Comparison of ENCODE assay signal across 28 mouse cellular contexts in genomic region chr10:69313944-69314343, GRCm38 (mm10). TPM values are rescaled to one million over a fixed set of nuclear protein-coding genes. Genes with fewer than 3 reads are reported as not detected.
DNase-seq lines count a peak whose midpoint lies in the region; ATAC-seq and TF ChIP-seq lines count a peak whose summit lies in the region.
"Had no signal": no experiment of that assay in that cellular context is flagged by ENCODE, and none has a peak within 500 bp of the region (broad histone marks: within the 10 kb centered on the region; RNA-seq: fewer than 3 reads in every experiment).

No protein-coding gene starts in this region.

- 85% methylated on average over 8 of the region's 8 CpGs for WGBS in midbrain, embryonic 11.5 days
- WGBS in midbrain, embryonic 16.5 days = 74% methylated on average over 8 of the region's 8 CpGs
- WGBS in limb, embryonic 11.5 days = 15% methylated on average over 8 of the region's 8 CpGs
- WGBS in limb, embryonic 14.5 days = 8% methylated on average over 8 of the region's 8 CpGs
- WGBS in neural tube, embryonic 15.5 days = 53% methylated on average over 8 of the region's 8 CpGs

- peak; percentile 53 for DNase-seq in midbrain, embryonic 11.5 days (ENCODE audit: low spot score, missing footprints)
- peak; percentile 70 for DNase-seq in forelimb bud, embryonic 11.5 days (ENCODE audit: low read depth, low spot score)
- peak; percentile 58 for DNase-seq in limb, embryonic 11.5 days (ENCODE audit: low spot score)
- no peak for DNase-seq in limb, embryonic 14.5 days (ENCODE audit: low spot score)
- no peak for DNase-seq in ovary, postnatal 36 days (ENCODE audit: low spot score)
- DNase-seq: adrenal gland, adult 2 months; adrenal gland, postnatal 14 days; B cell, adult 2 months; cerebellum, adult 11-12 months; cerebellum, adult 8-10 months; cerebellum, postnatal 25 days; forebrain, postnatal 0 days; gastrocnemius, postnatal 25 days; heart, adult 18-20 months; heart, postnatal 14 days; heart, postnatal 4 days had no signal

- no peaks in the 10 kb centered on the region for H3K9me3 ChIP-seq in midbrain, embryonic 11.5 days (ENCODE audit: control insufficient read depth, low read length)
- H3K9me3 ChIP-seq in midbrain, embryonic 16.5 days (replicated peaks; ENCODE audit: control insufficient read depth, low read length, poor library complexity, severe bottlenecking) = 0 out of 2 replicates have a peak, but pooled peaks cover 4% of the 10 kb centered on the region
- H3K9me3 ChIP-seq in limb, embryonic 11.5 days (ENCODE audit: control insufficient read depth, low read length) = no peaks in the 10 kb centered on the region
- peaks cover 5% of the 10 kb centered on the region; the same call in 1 of the 2 replicates for H3K9me3 ChIP-seq in limb, embryonic 14.5 days (ENCODE audit: control insufficient read depth, low read length)
- H3K9me3 ChIP-seq in neural tube, embryonic 15.5 days (replicated peaks) = no peaks in the 10 kb centered on the region
- H3K9me3 ChIP-seq: embryonic facial prominence, embryonic 15.5 days; heart, embryonic 10.5 days had no signal

- H3K9ac ChIP-seq in midbrain, embryonic 11.5 days (ENCODE audit: low read length) = no peak overlapping the region
- H3K9ac ChIP-seq in midbrain, embryonic 16.5 days (ENCODE audit: low read depth, low read length) = no peak overlapping the region
- no peak overlapping the region for H3K9ac ChIP-seq in limb, embryonic 11.5 days (ENCODE audit: low read length)
- H3K9ac ChIP-seq in limb, embryonic 14.5 days (ENCODE audit: low read depth, low read length, severe bottlenecking) = no peak overlapping the region
- no peak overlapping the region for H3K9ac ChIP-seq in neural tube, embryonic 15.5 days (replicated peaks)
- H3K9ac ChIP-seq: embryonic facial prominence, embryonic 12.5 days; embryonic facial prominence, embryonic 15.5 days; forebrain, postnatal 0 days; heart, embryonic 13.5 days; hindbrain, embryonic 14.5 days had no signal

- no peaks in the 10 kb centered on the region for H3K27me3 ChIP-seq in midbrain, embryonic 11.5 days (ENCODE audit: control insufficient read depth, insufficient read depth, low read length)
- H3K27me3 ChIP-seq in midbrain, embryonic 16.5 days (ENCODE audit: control insufficient read depth, insufficient read depth, low read depth, low read length) = no peaks in the 10 kb centered on the region
- H3K27me3 ChIP-seq in limb, embryonic 11.5 days (ENCODE audit: control insufficient read depth, insufficient read depth, low read length) = no peaks in the 10 kb centered on the region
- no peaks in the 10 kb centered on the region for H3K27me3 ChIP-seq in limb, embryonic 14.5 days (ENCODE audit: control insufficient read depth, insufficient read depth, low read length)
- no peaks in the 10 kb centered on the region for H3K27me3 ChIP-seq in neural tube, embryonic 15.5 days (replicated peaks)
- H3K27me3 ChIP-seq: CH12.LX; embryonic facial prominence, embryonic 12.5 days; embryonic facial prominence, embryonic 15.5 days; heart, embryonic 13.5 days had no signal

- TF ChIP-seq POLR2A in limb, embryonic 14.5 days (IDR thresholded peaks at IDR 0.05; ENCODE audit: borderline replicate concordance, extremely low read depth, insufficient read depth, insufficient read length) = no peak

- H3K4me2 ChIP-seq in midbrain, embryonic 11.5 days = no peak overlapping the region
- H3K4me2 ChIP-seq in midbrain, embryonic 16.5 days (ENCODE audit: low read length) = no peak overlapping the region
- H3K4me2 ChIP-seq in limb, embryonic 11.5 days (ENCODE audit: low read depth, severe bottlenecking) = 0 out of 2 replicates have a peak overlapping the region, but pooled peaks have one; percentile 15
- peak overlapping the region; percentile 6 for H3K4me2 ChIP-seq in limb, embryonic 14.5 days (replicated peaks; ENCODE audit: low read depth, low read length, severe bottlenecking)
- H3K4me2 ChIP-seq in neural tube, embryonic 15.5 days = no peak overlapping the region
- H3K4me2 ChIP-seq: embryonic facial prominence, embryonic 12.5 days; embryonic facial prominence, embryonic 15.5 days; heart, embryonic 13.5 days; hindbrain, embryonic 14.5 days had no signal

- no peak for ATAC-seq in midbrain, embryonic 11.5 days (ENCODE audit: low FRiP score)
- ATAC-seq in midbrain, embryonic 16.5 days = no peak
- no peak for ATAC-seq in limb, embryonic 11.5 days (ENCODE audit: insufficient number of reproducible peaks, low FRiP score, low TSS enrichment, low read depth)
- ATAC-seq in limb, embryonic 14.5 days (ENCODE audit: low FRiP score, low read depth) = no peak
- no peak for ATAC-seq in megakaryocyte-erythroid progenitor cell, adult 5-6 weeks (replicated peaks; ENCODE audit: low FRiP score, low TSS enrichment, poor library complexity, severe bottlenecking)
- no peak for ATAC-seq in neural tube, embryonic 15.5 days (ENCODE audit: low FRiP score)
- ATAC-seq: forebrain, embryonic 14.5 days; forebrain, postnatal 0 days; hindbrain, postnatal 0 days had no signal

- H3K4me3 ChIP-seq in midbrain, embryonic 11.5 days (ENCODE audit: low read depth, low read length) = no peak overlapping the region
- H3K4me3 ChIP-seq in midbrain, embryonic 16.5 days (ENCODE audit: low read depth, low read length) = no peak overlapping the region
- H3K4me3 ChIP-seq in limb, embryonic 11.5 days (ENCODE audit: low read depth, low read length) = no peak overlapping the region
- H3K4me3 ChIP-seq in limb, embryonic 14.5 days (replicated peaks; ENCODE audit: low read length) = no peak overlapping the region
- no peak overlapping the region for H3K4me3 ChIP-seq in neural tube, embryonic 15.5 days (replicated peaks)
- H3K4me3 ChIP-seq: embryonic facial prominence, embryonic 12.5 days; embryonic facial prominence, embryonic 15.5 days; heart, embryonic 10.5 days; heart, embryonic 13.5 days had no signal

- H3K36me3 ChIP-seq in midbrain, embryonic 11.5 days (ENCODE audit: control insufficient read depth, insufficient read depth, low read length) = no peaks in the 10 kb centered on the region
- H3K36me3 ChIP-seq in midbrain, embryonic 16.5 days (ENCODE audit: control insufficient read depth, insufficient read depth, low read length) = no peaks in the 10 kb centered on the region
- H3K36me3 ChIP-seq in limb, embryonic 11.5 days (ENCODE audit: control insufficient read depth, insufficient read depth, low read length) = no peaks in the 10 kb centered on the region
- H3K36me3 ChIP-seq in limb, embryonic 14.5 days (ENCODE audit: control insufficient read depth, insufficient read depth, low read length) = no peaks in the 10 kb centered on the region
- H3K36me3 ChIP-seq in neural tube, embryonic 15.5 days = no peaks in the 10 kb centered on the region
- H3K36me3 ChIP-seq: embryonic facial prominence, embryonic 12.5 days; embryonic facial prominence, embryonic 15.5 days; heart, embryonic 10.5 days; heart, embryonic 13.5 days had no signal

- H3K4me1 ChIP-seq in midbrain, embryonic 11.5 days (ENCODE audit: control insufficient read depth, insufficient read depth, low read length) = no peaks in the 10 kb centered on the region
- H3K4me1 ChIP-seq in midbrain, embryonic 16.5 days (ENCODE audit: control insufficient read depth, insufficient read depth, low read length) = no peaks in the 10 kb centered on the region
- H3K4me1 ChIP-seq in limb, embryonic 11.5 days (ENCODE audit: control insufficient read depth, insufficient read depth, low read length) = 0 out of 2 replicates have a peak, but pooled peaks cover 4% of the 10 kb centered on the region
- H3K4me1 ChIP-seq in limb, embryonic 14.5 days (ENCODE audit: control insufficient read depth, insufficient read depth, low read length) = peaks cover 12% of the 10 kb centered on the region; the same call in 1 of the 2 replicates
- no peaks in the 10 kb centered on the region for H3K4me1 ChIP-seq in neural tube, embryonic 15.5 days
- H3K4me1 ChIP-seq: embryonic facial prominence, embryonic 12.5 days; heart, embryonic 10.5 days; heart, embryonic 13.5 days had no signal

- no peak overlapping the region for H3K27ac ChIP-seq in midbrain, embryonic 11.5 days (ENCODE audit: low read depth, low read length)
- H3K27ac ChIP-seq in midbrain, embryonic 16.5 days (ENCODE audit: low read length) = no peak overlapping the region
- H3K27ac ChIP-seq in limb, embryonic 11.5 days (replicated peaks; ENCODE audit: low read depth, low read length) = peak overlapping the region; percentile 80
- H3K27ac ChIP-seq in limb, embryonic 14.5 days (replicated peaks; ENCODE audit: low read depth, low read length) = no peak overlapping the region; the same call in 1 of the 2 replicates
- no peak overlapping the region for H3K27ac ChIP-seq in neural tube, embryonic 15.5 days (replicated peaks)
- H3K27ac ChIP-seq: embryonic facial prominence, embryonic 12.5 days; embryonic facial prominence, embryonic 15.5 days; heart, embryonic 10.5 days; heart, embryonic 13.5 days; hindbrain, embryonic 14.5 days; hindbrain, postnatal 0 days had no signal

RNA-seq across cellular contexts. Expression of gene Cdk1, which starts 38.8 kb away (rescaled TPM):
- polyA plus RNA-seq in midbrain, embryonic 11.5 days (2014; fragmentation: Nextera tagmentation; extraction: Ambion mirVana) = 408 and 424 TPM in 2 replicates
- polyA plus RNA-seq in midbrain, embryonic 16.5 days (2015; fragmentation: Nextera tagmentation; extraction: Ambion mirVana) = 31.9 and 49.3 TPM in 2 replicates
- 528 and 536 TPM in 2 replicates for polyA plus RNA-seq in limb, embryonic 11.5 days (2014; fragmentation: Nextera tagmentation; extraction: Ambion mirVana)
- polyA plus RNA-seq in limb, embryonic 14.5 days (2012; rRNA removed) = 339 and 379 TPM in 2 replicates
- polyA plus RNA-seq in limb, embryonic 14.5 days (2014; fragmentation: Nextera tagmentation; extraction: Ambion mirVana) = 408 and 419 TPM in 2 replicates
- 106 and 129 TPM in 2 replicates for total RNA-seq in megakaryocyte-erythroid progenitor cell, adult 5-6 weeks (2014; fragmentation: Nextera tagmentation)
- total RNA-seq in megakaryocyte-erythroid progenitor cell, adult 5-6 weeks (2017) = 179 and 199 TPM in 2 replicates
- polyA plus RNA-seq in neural tube, embryonic 15.5 days (2015; fragmentation: Nextera tagmentation; extraction: Ambion mirVana) = 54.8 and 142 TPM in 2 replicates
- total RNA-seq: gastrocnemius, adult 8-10 months had no signal

Comparison
In these comparisons a context has a peak if more than half of its experiments do, and no peak if none do; other contexts are left out.
1. DNase-seq: peak in midbrain, embryonic 11.5 days (single experiment), forelimb bud, embryonic 11.5 days (single experiment) and limb, embryonic 11.5 days (single experiment); none in limb, embryonic 14.5 days (single experiment) and ovary, postnatal 36 days (single experiment).
2. H3K4me2 ChIP-seq: peak in limb, embryonic 11.5 days (single experiment) and limb, embryonic 14.5 days (single experiment); none in midbrain, embryonic 11.5 days (single experiment), midbrain, embryonic 16.5 days (single experiment) and neural tube, embryonic 15.5 days (single experiment).